Comparison of ENCODE assay signal across 8 mouse cellular contexts in genomic region chr1:93755291-93755610, GRCm38 (mm10). TPM values are rescaled to one million over a fixed set of nuclear protein-coding genes. Genes with fewer than 3 reads are reported as not detected.
DNase-seq lines count a peak whose midpoint lies in the region; ATAC-seq and TF ChIP-seq lines count a peak whose summit lies in the region.

No protein-coding gene starts in this region.

- TF ChIP-seq CTCF in cerebellum, adult 2 months (IDR thresholded peaks at IDR 0.05; ENCODE audit: borderline replicate concordance, insufficient read depth, low read depth, low read length) = no peak
- TF ChIP-seq CTCF in testis, adult 2 months (IDR thresholded peaks at IDR 0.05; ENCODE audit: control insufficient read depth, insufficient read depth, insufficient replicate concordance, low read depth, low read length) = no peak
- TF ChIP-seq CTCF in stomach, postnatal 0 days (IDR thresholded peaks at IDR 0.05; ENCODE audit: low read depth) = no peak

- no peaks in the 10 kb centered on the region for H3K9me3 ChIP-seq in limb, embryonic 14.5 days (ENCODE audit: control insufficient read depth, low read length)
- no peaks in the 10 kb centered on the region for H3K9me3 ChIP-seq in stomach, postnatal 0 days (ENCODE audit: control insufficient read depth, low read length)

- H3K4me3 ChIP-seq in cerebellum, adult 2 months (replicated peaks; ENCODE audit: insufficient read depth, low read depth, low read length) = peak overlapping the region; percentile 74
- H3K4me3 ChIP-seq in testis, adult 2 months (ENCODE audit: control insufficient read depth, low read depth, low read length) = peak overlapping the region; percentile 94
- peak overlapping the region; percentile 99 for H3K4me3 ChIP-seq in limb, embryonic 14.5 days (replicated peaks; ENCODE audit: low read length)
- peak overlapping the region; percentile 94 for H3K4me3 ChIP-seq in stomach, postnatal 0 days (ENCODE audit: low read depth, low read length)

- TF ChIP-seq EP300 in stomach, postnatal 0 days (optimal IDR thresholded peaks at IDR 0.05) = no peak

- ATAC-seq in limb, embryonic 14.5 days (ENCODE audit: low FRiP score, low read depth) = no peak
- no peak for ATAC-seq in stomach, postnatal 0 days (ENCODE audit: low FRiP score, low TSS enrichment)

- H3K4me2 ChIP-seq in limb, embryonic 14.5 days (replicated peaks; ENCODE audit: low read depth, low read length, severe bottlenecking) = peak overlapping the region; percentile 74
- peak overlapping the region; percentile 69 for H3K4me2 ChIP-seq in stomach, postnatal 0 days (replicated peaks; ENCODE audit: low read depth)

- H3K9ac ChIP-seq in limb, embryonic 14.5 days (ENCODE audit: low read depth, low read length, severe bottlenecking) = peak overlapping the region; percentile 86
- peak overlapping the region; percentile 90 for H3K9ac ChIP-seq in stomach, postnatal 0 days (ENCODE audit: low read length)

- no peak for TF ChIP-seq POLR2A in cerebellum, adult 2 months (IDR thresholded peaks at IDR 0.05; ENCODE audit: borderline replicate concordance, insufficient read depth, low read length)
- no peak for TF ChIP-seq POLR2A in testis, adult 2 months (IDR thresholded peaks at IDR 0.05; ENCODE audit: control insufficient read depth, low read depth, low read length)
- TF ChIP-seq POLR2A in limb, embryonic 14.5 days (IDR thresholded peaks at IDR 0.05; ENCODE audit: borderline replicate concordance, extremely low read depth, insufficient read depth, insufficient read length) = no peak

- no peaks in the 10 kb centered on the region; the same call in 1 of the 2 replicates for H3K4me1 ChIP-seq in cerebellum, adult 2 months (ENCODE audit: control insufficient read depth, insufficient read depth, low read length)
- H3K4me1 ChIP-seq in testis, adult 2 months (ENCODE audit: control insufficient read depth, insufficient read depth, low read length) = peaks cover 6% of the 10 kb centered on the region
- H3K4me1 ChIP-seq in limb, embryonic 14.5 days (ENCODE audit: control insufficient read depth, insufficient read depth, low read length) = peaks cover 20% of the 10 kb centered on the region
- 0 out of 2 replicates have a peak, but pooled peaks cover 2% of the 10 kb centered on the region for H3K4me1 ChIP-seq in stomach, postnatal 0 days (replicated peaks; ENCODE audit: control insufficient read depth, insufficient read depth)

- under 1% methylated on average over 13 of the region's 13 CpGs for WGBS in cerebellum, adult 2 months
- WGBS in limb, embryonic 14.5 days = under 1% methylated on average over 13 of the region's 13 CpGs
- WGBS in stomach, postnatal 0 days = under 1% methylated on average over 13 of the region's 13 CpGs

- H3K27ac ChIP-seq in cerebellum, adult 2 months (ENCODE audit: insufficient read depth, low read length) = peak overlapping the region; percentile 54
- H3K27ac ChIP-seq in testis, adult 2 months (ENCODE audit: control insufficient read depth, insufficient read depth, low read depth, low read length) = peak overlapping the region; percentile 85
- H3K27ac ChIP-seq in limb, embryonic 14.5 days (replicated peaks; ENCODE audit: low read depth, low read length) = peak overlapping the region; percentile 78
- H3K27ac ChIP-seq in stomach, postnatal 0 days (replicated peaks) = peak overlapping the region; percentile 92

- no peaks in the 10 kb centered on the region for H3K27me3 ChIP-seq in cerebellum, adult 2 months (ENCODE audit: control insufficient read depth, insufficient read depth, low read length)
- no peaks in the 10 kb centered on the region for H3K27me3 ChIP-seq in testis, adult 2 months (ENCODE audit: control insufficient read depth, insufficient read depth, low read length)
- H3K27me3 ChIP-seq in limb, embryonic 14.5 days (ENCODE audit: control insufficient read depth, insufficient read depth, low read length) = no peaks in the 10 kb centered on the region
- no peaks in the 10 kb centered on the region for H3K27me3 ChIP-seq in stomach, postnatal 0 days (ENCODE audit: control insufficient read depth, insufficient read depth, low read length)

- DNase-seq in cerebellum, adult 2 months = no peak
- DNase-seq in cerebellum, adult 9-11 months = no peak
- DNase-seq in testis, postnatal 10 days (ENCODE audit: low spot score) = no peak
- DNase-seq in limb, embryonic 14.5 days (ENCODE audit: low spot score) = no peak
- DNase-seq in stomach, postnatal 0 days (ENCODE audit: low spot score) = no peak
- DNase-seq in yolk sac, embryonic 10.5 days (ENCODE audit: low spot score) = no peak
- no peak for DNase-seq in kidney, adult 18-20 months

- no peaks in the 10 kb centered on the region; the same call in 1 of the 2 replicates for H3K36me3 ChIP-seq in testis, adult 2 months (ENCODE audit: control insufficient read depth, insufficient read depth, low read length)
- H3K36me3 ChIP-seq in limb, embryonic 14.5 days (ENCODE audit: control insufficient read depth, insufficient read depth, low read length) = peaks cover 4% of the 10 kb centered on the region
- no peaks in the 10 kb centered on the region for H3K36me3 ChIP-seq in stomach, postnatal 0 days (ENCODE audit: control insufficient read depth, insufficient read depth, low read length)

RNA-seq across cellular contexts. Expression of gene Thap4, which starts 0.6 kb away (rescaled TPM):
- polyA plus RNA-seq in cerebellum, adult 2 months (2012; rRNA removed) = 39.8 and 41.7 TPM in 2 replicates
- polyA plus RNA-seq in testis, adult 2 months (2012; rRNA removed) = 261 and 291 TPM in 2 replicates
- polyA plus RNA-seq in limb, embryonic 14.5 days (2012; rRNA removed) = 59.4 and 62.6 TPM in 2 replicates
- polyA plus RNA-seq in limb, embryonic 14.5 days (2014; fragmentation: Nextera tagmentation; extraction: Ambion mirVana) = 52.3 and 53.3 TPM in 2 replicates
- polyA plus RNA-seq in stomach, postnatal 0 days (2015; fragmentation: Nextera tagmentation; extraction: Ambion mirVana) = 47.8 and 52.3 TPM in 2 replicates

RNA-seq across cellular contexts. Expression of gene Atg4b, which starts 4.0 kb away (rescaled TPM):
- 65.8 and 72.0 TPM in 2 replicates for polyA plus RNA-seq in cerebellum, adult 2 months (2012; rRNA removed)
- polyA plus RNA-seq in testis, adult 2 months (2012; rRNA removed) = 36.5 and 38.3 TPM in 2 replicates
- polyA plus RNA-seq in limb, embryonic 14.5 days (2012; rRNA removed) = 59.1 and 77.8 TPM in 2 replicates
- polyA plus RNA-seq in limb, embryonic 14.5 days (2014; fragmentation: Nextera tagmentation; extraction: Ambion mirVana) = 81.8 and 94.0 TPM in 2 replicates
- polyA plus RNA-seq in stomach, postnatal 0 days (2015; fragmentation: Nextera tagmentation; extraction: Ambion mirVana) = 61.7 and 63.0 TPM in 2 replicates

RNA-seq across cellular contexts. Expression of gene Dtymk, which starts 46.5 kb away (rescaled TPM):
- polyA plus RNA-seq in cerebellum, adult 2 months (2012; rRNA removed) = 96.5 and 100 TPM in 2 replicates
- polyA plus RNA-seq in testis, adult 2 months (2012; rRNA removed) = 80.9 and 81.9 TPM in 2 replicates
- 279 and 285 TPM in 2 replicates for polyA plus RNA-seq in limb, embryonic 14.5 days (2012; rRNA removed)
- polyA plus RNA-seq in limb, embryonic 14.5 days (2014; fragmentation: Nextera tagmentation; extraction: Ambion mirVana) = 234 and 246 TPM in 2 replicates
- 108 and 110 TPM in 2 replicates for polyA plus RNA-seq in stomach, postnatal 0 days (2015; fragmentation: Nextera tagmentation; extraction: Ambion mirVana)

RNA-seq across cellular contexts. Expression of gene Ing5, which starts 48.5 kb away (rescaled TPM):
- polyA plus RNA-seq in cerebellum, adult 2 months (2012; rRNA removed) = 7.5 TPM in 2 replicates
- 7.9 and 9.0 TPM in 2 replicates for polyA plus RNA-seq in testis, adult 2 months (2012; rRNA removed)
- 14.1 and 15.1 TPM in 2 replicates for polyA plus RNA-seq in limb, embryonic 14.5 days (2012; rRNA removed)
- 9.9 and 11.7 TPM in 2 replicates for polyA plus RNA-seq in limb, embryonic 14.5 days (2014; fragmentation: Nextera tagmentation; extraction: Ambion mirVana)
- polyA plus RNA-seq in stomach, postnatal 0 days (2015; fragmentation: Nextera tagmentation; extraction: Ambion mirVana) = 9.3 and 10.4 TPM in 2 replicates
